Mouse (Mus musculus): Measurements from ENCODE around the gene Ptprn2. TPM values are rescaled to one million over a fixed set of nuclear protein-coding genes. Genes with fewer than 3 reads are reported as not detected.
"Not testable (repeated sequence)": the region's sequence is repeated elsewhere in the genome, so short reads cannot be mapped to it uniquely, and the experiment has no call there.

The Ptprn2 gene
- polyA plus RNA-seq, 1 experiment from 2014 or later, result 0.18 TPM

GRCm38 (mm10) chr12:116478771-116479170, 6.7 kb upstream of the Ptprn2 start:
- no peak overlapping the region for H3K4me2 ChIP-seq
- 71% methylated on average over 1 of the region's 1 CpGs for WGBS
- no peak overlapping the region for H3K9ac ChIP-seq
- ATAC-seq (replicated peaks; ENCODE audit: low FRiP score), result no peak
- no peak overlapping the region for H3K27ac ChIP-seq
- H3K4me1 ChIP-seq, result no peaks in the 10 kb centered on the region
- H3K27me3 ChIP-seq, result no peaks in the 10 kb centered on the region
- H3K36me3 ChIP-seq, result no peaks in the 10 kb centered on the region
- H3K4me3 ChIP-seq (replicated peaks), result no peak overlapping the region
- no peaks in the 10 kb centered on the region for H3K9me3 ChIP-seq (replicated peaks)

GRCm38 (mm10) chr12:116481921-116482320, 3.6 kb upstream of the Ptprn2 start:
- no peak overlapping the region for H3K27ac ChIP-seq
- H3K4me3 ChIP-seq (replicated peaks), result no peak overlapping the region
- H3K36me3 ChIP-seq, result no peaks in the 10 kb centered on the region
- no peak overlapping the region for H3K4me2 ChIP-seq
- H3K4me1 ChIP-seq, result peaks cover 13% of the 10 kb centered on the region
- peaks cover 16% of the 10 kb centered on the region for H3K27me3 ChIP-seq
- WGBS, result 73% methylated on average over 1 of the region's 1 CpGs
- no peak overlapping the region for H3K9ac ChIP-seq
- no peak for ATAC-seq (replicated peaks; ENCODE audit: low FRiP score)
- H3K9me3 ChIP-seq (replicated peaks), result no peaks in the 10 kb centered on the region

GRCm38 (mm10) chr12:116483581-116483980, 1.9 kb upstream of the Ptprn2 start:
- no peak for ATAC-seq (replicated peaks; ENCODE audit: low FRiP score)
- 58% methylated on average over 2 of the region's 2 CpGs for WGBS
- H3K9me3 ChIP-seq (replicated peaks), result no peaks in the 10 kb centered on the region
- H3K27ac ChIP-seq, result no peak overlapping the region
- peaks cover 24% of the 10 kb centered on the region for H3K27me3 ChIP-seq
- peaks cover 13% of the 10 kb centered on the region for H3K4me1 ChIP-seq
- no peaks in the 10 kb centered on the region for H3K36me3 ChIP-seq
- no peak overlapping the region for H3K4me2 ChIP-seq
- H3K4me3 ChIP-seq (replicated peaks), result no peak overlapping the region
- H3K9ac ChIP-seq, result no peak overlapping the region

GRCm38 (mm10) chr12:116484991-116485390, 529 bp upstream of the Ptprn2 start:
- peaks cover 13% of the 10 kb centered on the region for H3K4me1 ChIP-seq
- no peaks in the 10 kb centered on the region for H3K9me3 ChIP-seq (replicated peaks)
- no peak overlapping the region for H3K4me3 ChIP-seq (replicated peaks)
- no peaks in the 10 kb centered on the region for H3K36me3 ChIP-seq
- peak overlapping the region; percentile 97 for H3K4me2 ChIP-seq
- peaks cover 24% of the 10 kb centered on the region for H3K27me3 ChIP-seq
- no peak overlapping the region for H3K9ac ChIP-seq
- no peak overlapping the region for H3K27ac ChIP-seq
- WGBS, result 78% methylated on average over 8 of the region's 8 CpGs
- ATAC-seq (replicated peaks; ENCODE audit: low FRiP score), result peak; percentile 9; the same call in 1 of the 2 replicates

- Histone ChIP-seq H3K27me3 (peaks cover 24% of the 10 kb centered on the region), H3K4me3 (replicated peaks) (peak overlapping the region; percentile 55), H3K9me3 (replicated peaks) (no peaks in the 10 kb centered on the region), H3K27ac (no peak overlapping the region), H3K9ac (no peak overlapping the region), H3K4me2 (peak overlapping the region; percentile 97), H3K4me1 (peaks cover 13% of the 10 kb centered on the region), H3K36me3 (no peaks in the 10 kb centered on the region)
- 7% methylated on average over 10 of the region's 10 CpGs for WGBS
- ATAC-seq (replicated peaks; ENCODE audit: low FRiP score), result no peak
Observed at GRCm38 (mm10) chr12:116486404-116486730, 847 bp downstream of the Ptprn2 start.

GRCm38 (mm10) chr12:116488836-116489235, 3.3 kb downstream of the Ptprn2 start:
- no peak overlapping the region for H3K4me3 ChIP-seq (replicated peaks)
- peaks cover 24% of the 10 kb centered on the region for H3K27me3 ChIP-seq
- no peak overlapping the region for H3K9ac ChIP-seq
- ATAC-seq (replicated peaks; ENCODE audit: low FRiP score), result no peak
- H3K9me3 ChIP-seq (replicated peaks), result no peaks in the 10 kb centered on the region
- WGBS, result 70% methylated on average over 8 of the region's 8 CpGs
- H3K4me1 ChIP-seq, result peaks cover 13% of the 10 kb centered on the region
- H3K27ac ChIP-seq, result no peak overlapping the region
- H3K36me3 ChIP-seq, result no peaks in the 10 kb centered on the region
- no peak overlapping the region for H3K4me2 ChIP-seq

GRCm38 (mm10) chr12:116490575-116491356, 5.2 kb downstream of the Ptprn2 start:
- Histone ChIP-seq H3K4me1 (peaks cover 8% of the 10 kb centered on the region), H3K27me3 (peaks cover 19% of the 10 kb centered on the region), H3K4me2 (no peak overlapping the region), H3K4me3 (replicated peaks) (no peak overlapping the region), H3K9ac (no peak overlapping the region), H3K27ac (no peak overlapping the region), H3K36me3 (no peaks in the 10 kb centered on the region), H3K9me3 (replicated peaks) (no peaks in the 10 kb centered on the region)
- 85% methylated on average over 5 of the region's 5 CpGs for WGBS
- ATAC-seq (replicated peaks; ENCODE audit: low FRiP score), result no peak

- no peak for ATAC-seq (replicated peaks; ENCODE audit: low FRiP score)
- Histone ChIP-seq H3K9me3 (replicated peaks) (no peaks in the 10 kb centered on the region), H3K36me3 (no peaks in the 10 kb centered on the region), H3K4me3 (replicated peaks) (no peak overlapping the region), H3K4me2 (no peak overlapping the region), H3K9ac (no peak overlapping the region), H3K4me1 (no peaks in the 10 kb centered on the region), H3K27ac (no peak overlapping the region), H3K27me3 (no peaks in the 10 kb centered on the region)
Observed at GRCm38 (mm10) chr12:116498666-116499065, 13.1 kb downstream of the Ptprn2 start.

GRCm38 (mm10) chr12:116500652-116501051, 15.1 kb downstream of the Ptprn2 start:
- WGBS, result 86% methylated on average over 11 of the region's 11 CpGs
- no peak overlapping the region for H3K9ac ChIP-seq
- no peaks in the 10 kb centered on the region for H3K4me1 ChIP-seq
- no peak overlapping the region for H3K4me2 ChIP-seq
- H3K9me3 ChIP-seq (replicated peaks), result no peaks in the 10 kb centered on the region
- no peak for ATAC-seq (replicated peaks; ENCODE audit: low FRiP score)
- no peaks in the 10 kb centered on the region for H3K27me3 ChIP-seq
- H3K4me3 ChIP-seq (replicated peaks), result no peak overlapping the region
- no peak overlapping the region for H3K27ac ChIP-seq
- no peaks in the 10 kb centered on the region for H3K36me3 ChIP-seq

GRCm38 (mm10) chr12:116512482-116512881, 27.0 kb downstream of the Ptprn2 start:
- Histone ChIP-seq H3K4me2 (no peak overlapping the region), H3K36me3 (no peaks in the 10 kb centered on the region), H3K4me3 (replicated peaks) (no peak overlapping the region), H3K9ac (no peak overlapping the region), H3K27ac (no peak overlapping the region), H3K4me1 (no peaks in the 10 kb centered on the region), H3K27me3 (no peaks in the 10 kb centered on the region), H3K9me3 (replicated peaks) (no peaks in the 10 kb centered on the region)
- no peak for ATAC-seq (replicated peaks; ENCODE audit: low FRiP score)
- WGBS, result 79% methylated on average over 1 of the region's 1 CpGs

- 76% methylated on average over 2 of the region's 2 CpGs for WGBS
- ATAC-seq (replicated peaks; ENCODE audit: low FRiP score); H3K4me2 ChIP-seq: not testable (repeated sequence)
Observed at GRCm38 (mm10) chr12:116513788-116514187, 28.3 kb downstream of the Ptprn2 start.

GRCm38 (mm10) chr12:116515824-116516223, 30.3 kb downstream of the Ptprn2 start:
- Histone ChIP-seq H3K9ac (no peak overlapping the region), H3K36me3 (no peaks in the 10 kb centered on the region), H3K4me1 (no peaks in the 10 kb centered on the region), H3K27me3 (no peaks in the 10 kb centered on the region), H3K4me3 (replicated peaks) (no peak overlapping the region), H3K9me3 (replicated peaks) (no peaks in the 10 kb centered on the region), H3K27ac (no peak overlapping the region), H3K4me2 (no peak overlapping the region)
- no peak for ATAC-seq (replicated peaks; ENCODE audit: low FRiP score)

More at GRCm38 (mm10) chr12:116513788-116514187, 28.3 kb downstream of the Ptprn2 start:
- not testable (repeated sequence) for H3K27me3 ChIP-seq; H3K4me3 ChIP-seq (replicated peaks); H3K4me1 ChIP-seq; H3K27ac ChIP-seq; H3K36me3 ChIP-seq; H3K9me3 ChIP-seq (replicated peaks); H3K9ac ChIP-seq

- 76% methylated on average over 4 of the region's 4 CpGs for WGBS
- Histone ChIP-seq H3K36me3 (no peaks in the 10 kb centered on the region), H3K9me3 (replicated peaks) (no peaks in the 10 kb centered on the region), H3K4me2 (no peak overlapping the region), H3K4me1 (no peaks in the 10 kb centered on the region), H3K27ac (no peak overlapping the region), H3K27me3 (no peaks in the 10 kb centered on the region), H3K9ac (no peak overlapping the region), H3K4me3 (replicated peaks) (no peak overlapping the region)
- no peak for ATAC-seq (replicated peaks; ENCODE audit: low FRiP score)
Observed at GRCm38 (mm10) chr12:116528861-116529260, 43.3 kb downstream of the Ptprn2 start.
